Mouse (Mus musculus): Measurements from ENCODE around the gene Ehd3. TPM values are rescaled to one million over a fixed set of nuclear protein-coding genes. Genes with fewer than 3 reads are reported as not detected.

Ehd3 gene
- 23.5 to 28.4 TPM (median 25.0 TPM) in 4 replicates for total RNA-seq (2023; ENCODE audit: inconsistent age)

DNA sequence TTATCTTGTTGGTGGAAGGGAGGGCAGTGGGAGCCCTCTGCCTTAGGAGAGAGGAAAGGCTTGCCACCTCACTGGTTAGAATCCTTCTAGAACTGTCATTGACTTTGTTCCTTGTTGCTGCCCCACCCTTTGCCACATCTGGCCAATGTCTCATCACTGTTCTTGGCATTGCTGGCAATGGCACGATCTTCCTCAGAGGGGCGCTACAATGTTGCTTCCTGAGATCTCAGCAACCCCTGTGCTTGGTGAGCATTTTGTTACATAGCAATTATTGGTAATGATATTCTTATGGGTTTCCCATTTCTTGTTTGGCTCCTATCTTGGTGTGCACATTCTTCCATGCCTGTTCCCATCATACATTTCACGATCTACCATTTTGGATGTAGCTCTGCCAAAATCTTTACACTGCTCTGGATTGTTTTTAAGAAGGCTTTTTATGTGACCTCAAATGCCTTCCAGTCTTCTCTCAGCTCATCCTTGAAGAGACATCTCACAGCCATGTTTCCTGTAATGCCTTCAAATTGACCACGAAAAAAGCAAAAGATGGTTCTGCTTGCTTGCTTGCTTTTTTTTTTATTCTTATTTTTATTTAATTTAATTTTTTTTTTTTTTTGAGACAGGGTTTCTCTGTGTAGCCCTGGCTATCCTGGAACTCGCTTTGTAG, at the start of gene Ehd3:
Ehd3 (plus strand) TSS at position 614 of the 664 bp plus-strand sequence.

Other genes starting within 250 kb of the Ehd3 start
- gene Galnt14, start 93.7 kb upstream of the Ehd3 start, total RNA-seq (2023; ENCODE audit: inconsistent age): 0.27 to 1.00 TPM (median 0.63 TPM) in 4 replicates
- 4.4 to 8.3 TPM (median 5.0 TPM) in 4 replicates for gene Xdh, start 146.1 kb downstream of the Ehd3 start, total RNA-seq (2023; ENCODE audit: inconsistent age)
- not detected in 4 replicates for gene Srd5a2, start 243.8 kb downstream of the Ehd3 start, total RNA-seq (2023; ENCODE audit: inconsistent age)